29 mouse cellular contexts compared by ENCODE assay signal in genomic region chr3:8004271-8004670, GRCm38 (mm10).
"Had no signal": no experiment of that assay in that cellular context is flagged by ENCODE, and none has a peak within 500 bp of the region (broad histone marks: within the 10 kb centered on the region; RNA-seq: fewer than 3 reads in every experiment).

No protein-coding gene starts in this region.

- H3K27ac ChIP-seq: gastrocnemius, adult 2 months; heart, adult 2 months; hindbrain, embryonic 10.5 days; hindbrain, embryonic 12.5 days; hindbrain, embryonic 14.5 days; intestine, embryonic 15.5 days; kidney, postnatal 0 days; layer of hippocampus, adult 2 months; left cerebral cortex, adult 2 months; limb, embryonic 10.5 days; limb, embryonic 12.5 days; liver, embryonic 13.5 days; liver, embryonic 15.5 days had no signal

- H3K4me3 ChIP-seq: gastrocnemius, adult 2 months; heart, adult 2 months; hindbrain, embryonic 10.5 days; hindbrain, embryonic 12.5 days; intestine, embryonic 15.5 days; kidney, embryonic 15.5 days; layer of hippocampus, adult 2 months; left cerebral cortex, adult 2 months; limb, embryonic 10.5 days; limb, embryonic 12.5 days; liver, embryonic 13.5 days; liver, embryonic 15.5 days had no signal

- H3K27me3 ChIP-seq: hindbrain, embryonic 12.5 days; intestine, embryonic 15.5 days; kidney, embryonic 15.5 days; limb, embryonic 12.5 days; liver, embryonic 13.5 days; liver, embryonic 15.5 days had no signal

- H3K36me3 ChIP-seq: hindbrain, embryonic 10.5 days; hindbrain, embryonic 12.5 days; intestine, embryonic 15.5 days; kidney, embryonic 15.5 days; limb, embryonic 10.5 days; limb, embryonic 12.5 days; liver, embryonic 13.5 days; liver, embryonic 15.5 days had no signal

- H3K4me2 ChIP-seq: heart, embryonic 11.5 days; hindbrain, embryonic 12.5 days; hindbrain, embryonic 14.5 days; intestine, embryonic 15.5 days; kidney, embryonic 15.5 days; limb, embryonic 12.5 days; liver, embryonic 11.5 days; liver, embryonic 13.5 days; liver, embryonic 15.5 days had no signal

- H3K9ac ChIP-seq: hindbrain, embryonic 12.5 days; hindbrain, embryonic 14.5 days; intestine, embryonic 15.5 days; kidney, embryonic 15.5 days; limb, embryonic 12.5 days; liver, embryonic 13.5 days; liver, embryonic 15.5 days; liver, postnatal 0 days had no signal

- ATAC-seq: hindbrain, embryonic 16.5 days; inflammation-experienced regulatory T-cells, adult 6 months; intestine, embryonic 15.5 days; intestine, postnatal 0 days; liver, postnatal 0 days had no signal

- DNase-seq: gastrocnemius, adult 2 months; gastrocnemius, postnatal 10 days; gastrocnemius, postnatal 25 days; heart, adult 2 months; heart, postnatal 10 days; heart, postnatal 4 days; kidney, adult 18-20 months; kidney, adult 9 months; kidney, postnatal 14 days; kidney, postnatal 36 days; liver; liver, embryonic 13.5 days; liver, postnatal 0 days had no signal

- H3K9me3 ChIP-seq: hindbrain, embryonic 10.5 days; hindbrain, embryonic 12.5 days; intestine, embryonic 15.5 days; kidney, embryonic 15.5 days; limb, embryonic 10.5 days; limb, embryonic 12.5 days; liver, embryonic 13.5 days; liver, embryonic 15.5 days had no signal

- H3K4me1 ChIP-seq: hindbrain, embryonic 10.5 days; hindbrain, embryonic 12.5 days; intestine, embryonic 15.5 days; kidney, embryonic 15.5 days; limb, embryonic 10.5 days; limb, embryonic 12.5 days; liver, embryonic 13.5 days; liver, embryonic 15.5 days had no signal
